Mouse (Mus musculus): ENCODE results near the gene Mrps26. TPM values are rescaled to one million over a fixed set of nuclear protein-coding genes. Genes with fewer than 3 reads are reported as not detected.

Mrps26 gene
- polyA plus RNA-seq, 1 experiment from 2014 or later, result 73.3 TPM

- H3K36me3 ChIP-seq, result peaks cover 60% of the 10 kb centered on the region
- H3K27ac ChIP-seq, result no peak overlapping the region
- H3K9me3 ChIP-seq (replicated peaks), result no peaks in the 10 kb centered on the region
- H3K9ac ChIP-seq, result no peak overlapping the region
- no peak overlapping the region for H3K4me3 ChIP-seq
- WGBS, result 26% methylated on average over 1 of the region's 1 CpGs
- H3K27me3 ChIP-seq, result no peaks in the 10 kb centered on the region
- H3K4me1 ChIP-seq, result no peaks in the 10 kb centered on the region
- ATAC-seq (ENCODE audit: low FRiP score), result no peak
- H3K4me2 ChIP-seq (replicated peaks), result no peak overlapping the region
Observed at GRCm38 (mm10) chr2:130597601-130598010, 34.1 kb downstream of the Mrps26 start.

DNA sequence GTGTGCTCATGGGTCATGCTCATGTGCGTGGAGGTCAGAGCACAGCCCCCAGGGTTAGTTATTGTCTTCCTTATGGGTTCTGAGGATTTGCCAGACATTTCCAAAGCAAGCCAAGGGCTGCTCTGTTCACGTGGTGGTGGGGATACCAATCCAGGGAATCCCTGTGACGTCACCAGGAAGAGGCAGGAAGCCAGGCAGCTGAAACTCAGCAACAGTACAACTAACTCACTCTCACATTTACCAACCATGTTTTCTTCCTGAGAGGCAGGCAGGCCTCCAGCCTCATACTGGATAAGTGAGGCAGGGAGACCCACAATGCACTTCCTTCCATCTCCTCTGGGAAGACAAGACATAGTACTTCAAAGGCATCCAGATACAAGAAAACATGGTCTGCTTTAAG is 34.9 kb downstream of the Mrps26 start:
- Histone ChIP-seq H3K4me1 (no peaks in the 10 kb centered on the region), H3K4me3 (no peak overlapping the region)
- WGBS, result 71% methylated on average over 3 of the region's 3 CpGs

GRCm38 (mm10) chr2:130602195-130602594 is 38.7 kb downstream of the Mrps26 start:
- Histone ChIP-seq H3K4me1 (no peaks in the 10 kb centered on the region), H3K36me3 (peaks cover 55% of the 10 kb centered on the region), H3K4me3 (no peak overlapping the region), H3K27me3 (no peaks in the 10 kb centered on the region), H3K9me3 (replicated peaks) (no peaks in the 10 kb centered on the region), H3K9ac (no peak overlapping the region), H3K27ac (no peak overlapping the region), H3K4me2 (replicated peaks) (no peak overlapping the region)
- WGBS, result 85% methylated on average over 4 of the region's 4 CpGs
- ATAC-seq (ENCODE audit: low FRiP score), result no peak

More for the DNA sequence above, 34.9 kb downstream of the Mrps26 start:
- peaks cover 66% of the 10 kb centered on the region for H3K36me3 ChIP-seq
- H3K9ac ChIP-seq, result no peak overlapping the region
- ATAC-seq (ENCODE audit: low FRiP score), result no peak
- no peak overlapping the region for H3K4me2 ChIP-seq (replicated peaks)
- H3K27me3 ChIP-seq, result no peaks in the 10 kb centered on the region
- H3K27ac ChIP-seq, result no peak overlapping the region
- no peaks in the 10 kb centered on the region for H3K9me3 ChIP-seq (replicated peaks)

- Histone ChIP-seq H3K4me2 (replicated peaks) (no peak overlapping the region), H3K4me3 (no peak overlapping the region), H3K27ac (no peak overlapping the region), H3K27me3 (no peaks in the 10 kb centered on the region), H3K36me3 (peaks cover 32% of the 10 kb centered on the region), H3K9me3 (replicated peaks) (no peaks in the 10 kb centered on the region), H3K4me1 (no peaks in the 10 kb centered on the region), H3K9ac (no peak overlapping the region)
- no peak for ATAC-seq (ENCODE audit: low FRiP score)
- 62% methylated on average over 3 of the region's 3 CpGs for WGBS
Observed at GRCm38 (mm10) chr2:130613091-130613490, 49.5 kb downstream of the Mrps26 start.

Small RNAs within 50 kb of the gene (microRNA-seq; reads per million reads assigned to microRNA genes)
- not detected for gene Gm23876

Other genes starting within 250 kb of the Mrps26 start
- 53.3 and 57.0 TPM in 2 replicates for gene Cpxm1, start 166.2 kb upstream of the Mrps26 start, polyA plus RNA-seq (2016; fragmentation: Nextera tagmentation; extraction: Ambion mirVana)
- 0.34 TPM in 1 of 2 replicates, not detected in the other for gene Gm28372, start 158.5 kb upstream of the Mrps26 start, polyA plus RNA-seq (2016; fragmentation: Nextera tagmentation; extraction: Ambion mirVana)
- gene 1700020A23Rik, start 158.5 kb upstream of the Mrps26 start, polyA plus RNA-seq (2016; fragmentation: Nextera tagmentation; extraction: Ambion mirVana), result 0.35 TPM in 1 of 2 replicates, not detected in the other
- not detected in 2 replicates for gene Tmem239, start 157.3 kb upstream of the Mrps26 start, polyA plus RNA-seq (2016; fragmentation: Nextera tagmentation; extraction: Ambion mirVana)
- 107 and 115 TPM in 2 replicates for gene Vps16, start 139.4 kb upstream of the Mrps26 start, polyA plus RNA-seq (2016; fragmentation: Nextera tagmentation; extraction: Ambion mirVana)
- 12.3 and 12.4 TPM in 2 replicates for gene Pced1a, start 139.0 kb upstream of the Mrps26 start, polyA plus RNA-seq (2016; fragmentation: Nextera tagmentation; extraction: Ambion mirVana)
- gene Ptpra, start 113.5 kb upstream of the Mrps26 start, polyA plus RNA-seq (2016; fragmentation: Nextera tagmentation; extraction: Ambion mirVana), result 129 and 138 TPM in 2 replicates
- not detected in 2 replicates for gene Oxt, start 12.4 kb downstream of the Mrps26 start, polyA plus RNA-seq (2016; fragmentation: Nextera tagmentation; extraction: Ambion mirVana)
- not detected in 2 replicates for gene Avp, start 18.8 kb downstream of the Mrps26 start, polyA plus RNA-seq (2016; fragmentation: Nextera tagmentation; extraction: Ambion mirVana)
- 16.9 and 17.1 TPM in 2 replicates for gene Fastkd5, start 66.3 kb downstream of the Mrps26 start, polyA plus RNA-seq (2016; fragmentation: Nextera tagmentation; extraction: Ambion mirVana)
- gene Ubox5, start 66.3 kb downstream of the Mrps26 start, polyA plus RNA-seq (2016; fragmentation: Nextera tagmentation; extraction: Ambion mirVana), result 13.9 and 14.3 TPM in 2 replicates
- gene Lzts3, start 79.1 kb downstream of the Mrps26 start, polyA plus RNA-seq (2016; fragmentation: Nextera tagmentation; extraction: Ambion mirVana), result 8.4 TPM in 2 replicates
- 58.0 and 63.5 TPM in 2 replicates for gene Ddrgk1, start 100.9 kb downstream of the Mrps26 start, polyA plus RNA-seq (2016; fragmentation: Nextera tagmentation; extraction: Ambion mirVana)
- 130 and 133 TPM in 2 replicates for gene Itpa, start 103.9 kb downstream of the Mrps26 start, polyA plus RNA-seq (2016; fragmentation: Nextera tagmentation; extraction: Ambion mirVana)
- gene Slc4a11, start 133.8 kb downstream of the Mrps26 start, polyA plus RNA-seq (2016; fragmentation: Nextera tagmentation; extraction: Ambion mirVana), result 0.52 and 0.63 TPM in 2 replicates